Mouse (Mus musculus) midbrain, postnatal 0 days (tissue): Measurements from ENCODE around the gene Taok2. TPM values are rescaled to one million over a fixed set of nuclear protein-coding genes. Genes with fewer than 3 reads are reported as not detected.
"Not testable (repeated sequence)": the region's sequence is repeated elsewhere in the genome, so short reads cannot be mapped to it uniquely, and the experiment has no call there.

Source experiments
- ATAC-seq: fragments of 200-750 bp; cut with Nextera tagmentation; 2 replicates; pipeline ENCODE4 v1.8.0; 2017; ENCODE audit warnings: moderate number of reproducible peaks, mild to moderate bottlenecking, moderate TSS enrichment, moderate library complexity; ENCODE audit not compliant: low FRiP score
- DNase-seq: peaks from one replicate; pipeline ENCODE4 v3.0.0-alpha.2; 2015; ENCODE audit warnings: low spot score
- H3K27ac ChIP-seq: fragments of 300-500 bp; sonication (generic); 2 replicates; pipeline ENCODE4 v1.5.1; 2014; ENCODE audit warnings: low read depth, mild to moderate bottlenecking, low read length, mixed read lengths
- H3K27me3 ChIP-seq: fragments of 300-500 bp; sonication (generic); 2 replicates; pipeline ENCODE4 v1.6.1; 2014; ENCODE audit warnings: low read length, control low read depth, mixed read lengths; ENCODE audit not compliant: insufficient read depth
- H3K36me3 ChIP-seq: fragments of 300-500 bp; sonication (generic); 2 replicates; pipeline ENCODE4 v1.6.1; 2014; ENCODE audit warnings: low read length, control low read depth, mixed read lengths; ENCODE audit not compliant: insufficient read depth
- H3K4me1 ChIP-seq: fragments of 300-500 bp; sonication (generic); 2 replicates; pipeline ENCODE4 v1.6.1; 2014; ENCODE audit warnings: mild to moderate bottlenecking, control low read depth, antibody characterized with exemption, low read length, mixed read lengths; ENCODE audit not compliant: insufficient read depth
- H3K4me2 ChIP-seq: fragments of 300-500 bp; sonication (generic); 2 replicates; pipeline ENCODE4 v1.6.1; 2014; ENCODE audit warnings: low read depth, mild to moderate bottlenecking, low read length, mixed read lengths; ENCODE audit not compliant: poor library complexity, severe bottlenecking
- H3K4me3 ChIP-seq: fragments of 300-500 bp; sonication (generic); 2 replicates; pipeline ENCODE4 v1.5.1; 2014; ENCODE audit warnings: low read depth, mild to moderate bottlenecking, low read length, moderate library complexity
- H3K9ac ChIP-seq: fragments of 300-500 bp; sonication (generic); replicated peaks from 2 replicates; pipeline ENCODE4 v1.6.1; 2014; ENCODE audit warnings: mild to moderate bottlenecking, low read length, moderate library complexity, mixed read lengths; ENCODE audit not compliant: poor library complexity, severe bottlenecking
- H3K9me3 ChIP-seq: fragments of 300-500 bp; sonication (generic); 2 replicates; pipeline ENCODE4 v1.6.1; 2016; ENCODE audit warnings: low read length, control low read depth
- CTCF ChIP-seq: IDR thresholded peaks from 2 replicates; pipeline ENCODE4 v1.5.1; 2016; ENCODE audit warnings: antibody characterized with exemption, mild to moderate bottlenecking
- WGBS: fragments of 180-500 bp; shearing (Covaris S2); extraction: QIAGEN DNeasy Blood & Tissue Kit; methylation state at CpG from one replicate; pipeline ENCODE4 v1.1.7; 2014; 5-methylcytosine and 5-hydroxymethylcytosine counted together
- polyA plus RNA-seq: library from polyadenylated mRNA; unstranded; fragments of >200 nt; fragmentation: Nextera tagmentation; extraction: Ambion mirVana; gene quantifications from 2 replicates; pipeline ENCODE4 v1.2.1, GENCODE M21; 2015
- total RNA-seq: library from RNA; depleted of rRNA; stranded (reverse); fragments of >200 nt; gene quantifications from 2 replicates; pipeline ENCODE4 v1.2.3, GENCODE M21; 2014

Gene Taok2
- total and polyA plus RNA-seq, 2 experiments from 2014 or later = 47.3 to 160 TPM

- Histone ChIP-seq H3K4me3 (no peak overlapping the region), H3K9me3 (no peaks in the 10 kb centered on the region), H3K9ac (no peak overlapping the region), H3K36me3 (no peaks in the 10 kb centered on the region), H3K4me2 (no peak overlapping the region), H3K27ac (no peak overlapping the region), H3K4me1 (no peaks in the 10 kb centered on the region; the same call in 1 of the 2 replicates), H3K27me3 (no peaks in the 10 kb centered on the region)
- no peak for TF ChIP-seq CTCF
- whole genome bisulfite sequencing = 52% methylated on average over 5 of the region's 5 CpGs
- ATAC-seq = no peak
- DNase-seq = no peak
Observed at GRCm38 (mm10) chr7:126923999-126924398, 39.5 kb upstream of the Taok2 start.

- Histone ChIP-seq H3K36me3 (no peaks in the 10 kb centered on the region), H3K9ac (no peak within 1 kb of the TSS), H3K4me1 (no peaks in the 10 kb centered on the region; the same call in 1 of the 2 replicates), H3K4me3 (no peak within 1 kb of the TSS), H3K27ac (peak within 1 kb of the TSS; percentile 57), H3K4me2 (no peak within 1 kb of the TSS), H3K9me3 (no peaks in the 10 kb centered on the region), H3K27me3 (no peaks in the 10 kb centered on the region)
- 12% methylated on average over 5 of the region's 5 CpGs for WGBS
- ATAC-seq (no peak), DNase-seq (peak; percentile 70)
- no peak for TF ChIP-seq CTCF
Observed at GRCm38 (mm10) chr7:126922624-126923060, 38.1 kb upstream of the Taok2 start, which contains the start of gene Tmem219. TSS of gene Tmem219 (minus strand) at chr7:126922917.

- H3K27ac ChIP-seq = no peak overlapping the region
- DNase-seq (no peak), ATAC-seq (no peak)
- no peaks in the 10 kb centered on the region for H3K27me3 ChIP-seq
- no peak overlapping the region for H3K9ac ChIP-seq
- no peaks in the 10 kb centered on the region for H3K9me3 ChIP-seq
- no peak overlapping the region for H3K4me3 ChIP-seq
- H3K4me2 ChIP-seq = no peak overlapping the region
- TF ChIP-seq CTCF = no peak
- no peaks in the 10 kb centered on the region; the same call in 1 of the 2 replicates for H3K4me1 ChIP-seq
- H3K36me3 ChIP-seq = no peaks in the 10 kb centered on the region
- 80% methylated on average over 2 of the region's 2 CpGs for WGBS
Observed at GRCm38 (mm10) chr7:126921563-126921962, 37.1 kb upstream of the Taok2 start.

- H3K9ac ChIP-seq = no peak overlapping the region
- no peaks in the 10 kb centered on the region for H3K9me3 ChIP-seq
- no peak overlapping the region for H3K27ac ChIP-seq
- H3K27me3 ChIP-seq = no peaks in the 10 kb centered on the region
- ATAC-seq (no peak), DNase-seq (no peak)
- no peak for TF ChIP-seq CTCF
- no peak overlapping the region for H3K4me2 ChIP-seq
- WGBS = 83% methylated on average over 4 of the region's 4 CpGs
- H3K36me3 ChIP-seq = no peaks in the 10 kb centered on the region
- H3K4me1 ChIP-seq = no peaks in the 10 kb centered on the region; the same call in 1 of the 2 replicates
- H3K4me3 ChIP-seq = no peak overlapping the region
Observed at GRCm38 (mm10) chr7:126919973-126920372, 35.5 kb upstream of the Taok2 start.

GRCm38 (mm10) chr7:126918356-126918755 is 33.9 kb upstream of the Taok2 start:
- H3K36me3 ChIP-seq, H3K4me1 ChIP-seq, DNase-seq, H3K4me2 ChIP-seq, ATAC-seq, H3K9me3 ChIP-seq, H3K27me3 ChIP-seq, H3K4me3 ChIP-seq, H3K9ac ChIP-seq, H3K27ac ChIP-seq: not testable (repeated sequence)
- 50% methylated on average over 4 of the region's 4 CpGs for WGBS

- no peak for ATAC-seq
- Histone ChIP-seq H3K27ac (no peak overlapping the region), H3K27me3 (no peaks in the 10 kb centered on the region), H3K4me1 (no peaks in the 10 kb centered on the region), H3K4me3 (no peak overlapping the region), H3K9me3 (no peaks in the 10 kb centered on the region), H3K4me2 (no peak overlapping the region), H3K36me3 (no peaks in the 10 kb centered on the region), H3K9ac (no peak overlapping the region)
- no peak for DNase-seq
- no peak for TF ChIP-seq CTCF
- 92% methylated on average over 3 of the region's 3 CpGs for WGBS
Observed at GRCm38 (mm10) chr7:126914844-126915243, 30.3 kb upstream of the Taok2 start.
